ENCODE assay signal across 21 mouse cellular contexts in the genomic region with DNA sequence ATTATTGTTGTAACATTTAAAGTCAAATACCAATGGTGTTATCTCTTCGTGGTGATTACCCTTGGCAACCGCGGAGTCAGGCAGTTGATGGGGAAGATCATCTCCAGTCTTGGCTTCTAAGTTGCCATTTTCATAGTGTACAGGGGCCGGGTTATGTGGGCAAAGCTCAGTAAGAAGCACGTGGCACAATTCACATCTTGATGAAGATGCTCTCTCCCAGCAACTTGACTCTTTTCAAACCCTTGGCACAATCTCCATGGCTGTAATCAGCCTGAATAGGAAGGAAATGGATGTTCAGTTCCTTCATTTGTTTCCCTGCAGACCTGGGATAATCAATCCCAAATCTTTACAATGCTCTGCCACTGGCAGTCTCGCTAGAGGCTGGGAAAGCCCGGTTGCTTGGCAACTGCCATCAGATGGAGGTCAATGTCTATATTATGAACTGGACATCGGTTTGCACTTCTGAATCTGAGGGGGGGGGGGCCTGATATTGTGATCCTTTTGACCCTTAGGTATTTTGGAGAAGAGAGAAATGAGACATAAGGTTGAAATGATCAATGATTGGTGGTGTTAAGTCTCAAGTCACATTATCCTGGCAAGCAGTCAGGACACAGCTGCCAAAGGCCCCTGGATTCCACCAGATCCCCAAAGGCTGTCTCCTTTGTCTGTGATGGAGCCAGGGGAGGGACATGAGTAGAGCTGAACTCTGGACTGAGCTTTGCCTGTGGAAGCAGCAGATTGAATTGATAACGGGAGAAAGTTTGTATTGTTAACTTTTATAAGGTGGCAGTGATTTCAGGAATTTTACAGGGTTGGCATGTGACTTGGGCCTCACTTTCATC. TPM values are rescaled to one million over a fixed set of nuclear protein-coding genes. Genes with fewer than 3 reads are reported as not detected.
DNase-seq lines count a peak whose midpoint lies in the region; ATAC-seq and TF ChIP-seq lines count a peak whose summit lies in the region.
"Had no signal": no experiment of that assay in that cellular context is flagged by ENCODE, and none has a peak within 500 bp of the region (broad histone marks: within the 10 kb centered on the region; RNA-seq: fewer than 3 reads in every experiment).

No protein-coding gene starts in this region.

- H3K9me3 ChIP-seq in embryonic facial prominence, embryonic 14.5 days (ENCODE audit: control insufficient read depth, low read length), result no peaks in the 10 kb centered on the region
- no peaks in the 10 kb centered on the region for H3K9me3 ChIP-seq in embryonic facial prominence, embryonic 10.5 days
- no peaks in the 10 kb centered on the region for H3K9me3 ChIP-seq in hindbrain, embryonic 11.5 days (ENCODE audit: control insufficient read depth, low read length)
- H3K9me3 ChIP-seq in neural tube, embryonic 14.5 days (ENCODE audit: control insufficient read depth, low read length), result no peaks in the 10 kb centered on the region
- H3K9me3 ChIP-seq: forebrain, embryonic 10.5 days; limb, embryonic 13.5 days had no signal

- H3K4me1 ChIP-seq in embryonic facial prominence, embryonic 14.5 days (ENCODE audit: control insufficient read depth, insufficient read depth, low read length), result peaks cover 13% of the 10 kb centered on the region
- peaks cover 6% of the 10 kb centered on the region for H3K4me1 ChIP-seq in embryonic facial prominence, embryonic 10.5 days
- no peaks in the 10 kb centered on the region for H3K4me1 ChIP-seq in hindbrain, embryonic 11.5 days (replicated peaks; ENCODE audit: control insufficient read depth, insufficient read depth, low read length)
- peaks cover 7% of the 10 kb centered on the region; the same call in 1 of the 2 replicates for H3K4me1 ChIP-seq in neural tube, embryonic 14.5 days (ENCODE audit: control insufficient read depth, insufficient read depth, low read length)
- H3K4me1 ChIP-seq in lung, adult 2 months (ENCODE audit: control insufficient read depth, insufficient read depth, low read length), result no peaks in the 10 kb centered on the region

- no peak for TF ChIP-seq POLR2A in lung, adult 2 months (IDR thresholded peaks at IDR 0.05; ENCODE audit: borderline replicate concordance, extremely low read depth, low read depth, low read length)

- TF ChIP-seq CTCF in lung, adult 2 months (IDR thresholded peaks at IDR 0.05; ENCODE audit: insufficient read depth, low read length), result no peak

- H3K4me2 ChIP-seq in embryonic facial prominence, embryonic 14.5 days (ENCODE audit: low read depth, low read length), result no peak overlapping the region
- no peak overlapping the region for H3K4me2 ChIP-seq in hindbrain, embryonic 11.5 days (replicated peaks; ENCODE audit: low read depth, low read length)
- H3K4me2 ChIP-seq in neural tube, embryonic 14.5 days (ENCODE audit: low read depth, low read length), result no peak overlapping the region

- H3K9ac ChIP-seq in embryonic facial prominence, embryonic 14.5 days (ENCODE audit: low read depth, low read length), result no peak overlapping the region
- no peak overlapping the region for H3K9ac ChIP-seq in hindbrain, embryonic 11.5 days (ENCODE audit: low read depth, low read length)
- no peak overlapping the region for H3K9ac ChIP-seq in neural tube, embryonic 14.5 days (replicated peaks; ENCODE audit: low read depth, low read length)
- H3K9ac ChIP-seq: limb, embryonic 13.5 days; liver, embryonic 14.5 days had no signal

- H3K36me3 ChIP-seq in embryonic facial prominence, embryonic 14.5 days (ENCODE audit: control insufficient read depth, insufficient read depth, low read length), result no peaks in the 10 kb centered on the region
- no peaks in the 10 kb centered on the region for H3K36me3 ChIP-seq in embryonic facial prominence, embryonic 10.5 days (replicated peaks)
- H3K36me3 ChIP-seq in hindbrain, embryonic 11.5 days (ENCODE audit: control insufficient read depth, insufficient read depth, low read length), result no peaks in the 10 kb centered on the region
- no peaks in the 10 kb centered on the region for H3K36me3 ChIP-seq in neural tube, embryonic 14.5 days (ENCODE audit: control insufficient read depth, insufficient read depth, low read length)
- H3K36me3 ChIP-seq: forebrain, embryonic 10.5 days; limb, embryonic 13.5 days had no signal

- 70% methylated on average over 9 of the region's 9 CpGs for WGBS in embryonic facial prominence, embryonic 14.5 days
- 77% methylated on average over 9 of the region's 9 CpGs for WGBS in embryonic facial prominence, embryonic 10.5 days
- 54% methylated on average over 9 of the region's 9 CpGs for WGBS in hindbrain, embryonic 11.5 days
- WGBS in neural tube, embryonic 14.5 days, result 29% methylated on average over 9 of the region's 9 CpGs
- WGBS in lung, adult 2 months, result 73% methylated on average over 9 of the region's 9 CpGs

- 0 out of 2 replicates have a peak, but pooled peaks cover 2% of the 10 kb centered on the region for H3K27me3 ChIP-seq in embryonic facial prominence, embryonic 14.5 days (replicated peaks; ENCODE audit: control insufficient read depth, insufficient read depth, low read length)
- peaks cover 2% of the 10 kb centered on the region; the same call in 1 of the 2 replicates for H3K27me3 ChIP-seq in embryonic facial prominence, embryonic 10.5 days (replicated peaks; ENCODE audit: low read depth, poor library complexity, severe bottlenecking)
- H3K27me3 ChIP-seq in hindbrain, embryonic 11.5 days (ENCODE audit: control insufficient read depth, insufficient read depth, low read length), result no peaks in the 10 kb centered on the region
- no peaks in the 10 kb centered on the region for H3K27me3 ChIP-seq in neural tube, embryonic 14.5 days (ENCODE audit: control insufficient read depth, insufficient read depth, low read length)

- no peak for ATAC-seq in embryonic facial prominence, embryonic 14.5 days (ENCODE audit: low read depth)
- ATAC-seq in hindbrain, embryonic 11.5 days (ENCODE audit: low FRiP score), result peak; percentile 63
- ATAC-seq in neural tube, embryonic 14.5 days (ENCODE audit: low read depth), result peak; percentile 45; the same call in 1 of the 2 replicates
- ATAC-seq: intestine, embryonic 16.5 days; lung, postnatal 0 days had no signal

- H3K27ac ChIP-seq in embryonic facial prominence, embryonic 14.5 days (replicated peaks; ENCODE audit: low read depth, low read length), result no peak overlapping the region
- no peak overlapping the region for H3K27ac ChIP-seq in embryonic facial prominence, embryonic 10.5 days (replicated peaks)
- no peak overlapping the region for H3K27ac ChIP-seq in hindbrain, embryonic 11.5 days (ENCODE audit: low read depth, low read length)
- no peak overlapping the region for H3K27ac ChIP-seq in neural tube, embryonic 14.5 days (ENCODE audit: low read depth, low read length)
- H3K27ac ChIP-seq: forebrain, embryonic 10.5 days; gastrocnemius, adult 2 months; limb, embryonic 13.5 days; liver, embryonic 14.5 days; stomach, postnatal 0 days had no signal

- H3K4me3 ChIP-seq in embryonic facial prominence, embryonic 14.5 days (ENCODE audit: low read depth, low read length), result no peak overlapping the region
- no peak overlapping the region for H3K4me3 ChIP-seq in embryonic facial prominence, embryonic 10.5 days
- H3K4me3 ChIP-seq in hindbrain, embryonic 11.5 days (ENCODE audit: low read depth, low read length), result no peak overlapping the region
- H3K4me3 ChIP-seq in neural tube, embryonic 14.5 days (ENCODE audit: low read depth, low read length), result no peak overlapping the region
- H3K4me3 ChIP-seq in lung, adult 2 months (replicated peaks; ENCODE audit: extremely low read depth, low read depth, low read length), result no peak overlapping the region
- H3K4me3 ChIP-seq: forebrain, embryonic 10.5 days; gastrocnemius, adult 2 months; limb, embryonic 13.5 days had no signal

- DNase-seq in embryonic facial prominence, embryonic 14.5 days (ENCODE audit: low spot score), result peak; percentile 20
- DNase-seq in embryonic facial prominence, embryonic 10.5 days (ENCODE audit: low spot score), result no peak
- peak; percentile 27 for DNase-seq in hindbrain, embryonic 11.5 days (ENCODE audit: low spot score)
- peak; percentile 48 for DNase-seq in mesoderm, embryonic 11.5 days (ENCODE audit: low read depth, low spot score)
- no peak for DNase-seq in spleen, postnatal 36 days (ENCODE audit: low spot score in 2 of 2)
- DNase-seq in lung, adult 2 months, result no peak
- DNase-seq in heart, adult 8-10 months (ENCODE audit: low spot score), result no peak
- DNase-seq: adrenal gland, adult 8-10 months; cerebellum, adult 9-10 months; gastrocnemius, adult 2 months; heart, adult 11 months; heart, postnatal 36 days; right cerebral cortex, postnatal 4 days; thymus, postnatal 14 days had no signal

RNA-seq across cellular contexts. Expression of gene Pex3, which starts 18.0 kb away (rescaled TPM):
- 31.3 and 38.2 TPM in 2 replicates for polyA plus RNA-seq in embryonic facial prominence, embryonic 14.5 days (2014; fragmentation: Nextera tagmentation; extraction: Ambion mirVana)
- polyA plus RNA-seq in embryonic facial prominence, embryonic 10.5 days (2016; fragmentation: Nextera tagmentation; extraction: Ambion mirVana), result 16.3 and 19.8 TPM in 2 replicates
- 24.4 and 26.3 TPM in 2 replicates for polyA plus RNA-seq in hindbrain, embryonic 11.5 days (2014; fragmentation: Nextera tagmentation; extraction: Ambion mirVana)
- polyA plus RNA-seq in neural tube, embryonic 14.5 days (2014; fragmentation: Nextera tagmentation; extraction: Ambion mirVana), result 31.9 and 37.5 TPM in 2 replicates
- 8.5 and 12.0 TPM in 2 replicates for polyA plus RNA-seq in lung, adult 2 months (2012; rRNA removed)
- total RNA-seq in heart, adult 8-10 months (2022), result 10 to 100 TPM; 17.3 to 24.1 (median 22.1) TPM

RNA-seq across cellular contexts. Expression of gene Adat2, which starts 18.2 kb away (rescaled TPM):
- 4.1 and 4.9 TPM in 2 replicates for polyA plus RNA-seq in embryonic facial prominence, embryonic 14.5 days (2014; fragmentation: Nextera tagmentation; extraction: Ambion mirVana)
- polyA plus RNA-seq in embryonic facial prominence, embryonic 10.5 days (2016; fragmentation: Nextera tagmentation; extraction: Ambion mirVana), result 5.2 and 6.1 TPM in 2 replicates
- polyA plus RNA-seq in hindbrain, embryonic 11.5 days (2014; fragmentation: Nextera tagmentation; extraction: Ambion mirVana), result 3.8 and 5.0 TPM in 2 replicates
- polyA plus RNA-seq in neural tube, embryonic 14.5 days (2014; fragmentation: Nextera tagmentation; extraction: Ambion mirVana), result 2.2 and 2.4 TPM in 2 replicates
- 3.0 and 3.8 TPM in 2 replicates for polyA plus RNA-seq in lung, adult 2 months (2012; rRNA removed)
- total RNA-seq in heart, adult 8-10 months (2022), result 1 to 10 TPM; 2.4 to 3.5 (median 2.9) TPM

Comparison
In these comparisons a context has a peak if more than half of its experiments do, and no peak if none do; other contexts are left out.
1. DNase-seq: peak in embryonic facial prominence, embryonic 14.5 days (single experiment), hindbrain, embryonic 11.5 days (single experiment) and mesoderm, embryonic 11.5 days (single experiment); none in embryonic facial prominence, embryonic 10.5 days (single experiment), spleen, postnatal 36 days (0 of 2), lung, adult 2 months (single experiment) and heart, adult 8-10 months (single experiment).